Mouse (Mus musculus) CD8-positive naive resting alpha-beta T cell, adult 2 months (primary cell): ENCODE measurements around the gene Gm10100.
"Not testable (repeated sequence)": the region's sequence is repeated elsewhere in the genome, so short reads cannot be mapped to it uniquely, and the experiment has no call there.

Source experiments
- DNase-seq, 2 experiments: peaks; one replicate each; pipeline ENCODE4 v3.0.0; 2022; ENCODE audit warnings: low read depth in 2 of 2, low spot score in 2 of 2

Gene Gm10100

GRCm38 (mm10) chr10:77751254-77751653 is 25.0 kb downstream of the Gm10100 start, which contains the start of gene Gm9736:
Gm9736 (minus strand) TSS chr10:77751354.
- not testable (repeated sequence) for DNase-seq

DNA sequence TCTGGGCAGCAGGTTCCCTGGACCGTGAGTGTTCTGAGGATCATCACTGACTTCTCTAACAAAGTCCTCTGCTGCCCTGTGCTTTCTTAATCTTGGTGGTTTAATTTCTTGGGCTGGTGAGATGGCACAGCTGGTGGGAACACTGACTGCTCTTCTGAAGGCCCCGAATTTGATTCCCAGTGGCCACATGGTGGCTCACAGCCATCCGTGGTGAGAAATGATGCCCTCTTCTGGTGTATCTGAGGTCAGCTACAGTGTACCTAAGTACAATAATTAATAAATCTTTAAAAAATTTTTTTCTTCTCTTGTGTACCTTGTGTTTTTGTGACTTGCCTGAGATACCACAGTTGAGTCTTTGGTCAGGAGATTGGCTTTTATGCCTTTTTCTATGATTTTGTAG is 26.0 kb downstream of the Gm10100 start:
- not testable (repeated sequence) for DNase-seq

DNA sequence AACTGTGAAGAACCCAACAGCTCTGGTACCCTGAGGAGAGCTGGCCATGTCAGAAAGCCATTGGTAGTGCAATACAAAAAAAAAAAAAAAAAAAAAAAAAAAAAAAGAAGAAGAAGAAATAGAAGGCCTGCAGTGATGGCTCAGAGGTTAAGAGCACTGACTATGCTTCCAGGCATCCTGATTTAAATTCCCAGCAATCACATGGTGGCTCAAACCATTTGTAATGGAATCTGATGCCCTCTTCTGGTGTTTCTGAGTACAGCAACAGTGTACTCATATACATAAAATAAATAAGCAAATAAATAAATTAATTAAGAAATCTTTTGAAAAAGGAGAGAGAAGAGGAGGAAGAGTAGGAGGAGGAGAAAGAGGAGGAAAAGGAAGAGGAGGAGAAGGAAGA is 27.2 kb downstream of the Gm10100 start:
- DNase-seq = no peak

GRCm38 (mm10) chr10:77759582-77759981 is 33.3 kb downstream of the Gm10100 start, which contains the start of gene Gm3233:
Gm3233 (minus strand) TSS chr10:77759682.
- DNase-seq = not testable (repeated sequence)

- DNase-seq = no peak
These were observed 43.4 kb downstream of the Gm10100 start for GRCm38 (mm10) chr10:77769727-77770126.

- not testable (repeated sequence) for DNase-seq
These were observed 44.9 kb downstream of the Gm10100 start, which contains the start of gene Gm3238 for GRCm38 (mm10) chr10:77771225-77771624. Gm3238 (minus strand) TSS chr10:77771325.

- not testable (repeated sequence) for DNase-seq
These were observed 45.9 kb downstream of the Gm10100 start for GRCm38 (mm10) chr10:77772142-77772541.
